Mouse (Mus musculus): ENCODE data around the gene Spx. TPM values are rescaled to one million over a fixed set of nuclear protein-coding genes. Genes with fewer than 3 reads are reported as not detected.

Spx gene
- polyA plus RNA-seq, 1 experiment: 9.5 TPM

- Histone ChIP-seq H3K4me3 (ENCODE audit: insufficient read depth, low read length) (no peak overlapping the region), H3K4me1 (ENCODE audit: control insufficient read depth, insufficient read depth, low read length) (no peaks in the 10 kb centered on the region), H3K27ac (ENCODE audit: insufficient read depth, low read length) (no peak overlapping the region)
- TF ChIP-seq POLR2A (IDR thresholded peaks at IDR 0.05; ENCODE audit: extremely low read depth, insufficient read depth, low read length) (no peak), CTCF (IDR thresholded peaks at IDR 0.05; ENCODE audit: extremely low read depth, insufficient read depth, low read length) (no peak)
These were observed 604 bp downstream of the Spx start for GRCm38 (mm10) chr6:142413845-142414244.

GRCm38 (mm10) chr6:142414597-142414996 lies 1.4 kb downstream of the Spx start:
- no peak overlapping the region for H3K27ac ChIP-seq (ENCODE audit: insufficient read depth, low read length)
- TF ChIP-seq POLR2A (IDR thresholded peaks at IDR 0.05; ENCODE audit: extremely low read depth, insufficient read depth, low read length): no peak
- TF ChIP-seq CTCF (IDR thresholded peaks at IDR 0.05; ENCODE audit: extremely low read depth, insufficient read depth, low read length): no peak
- no peaks in the 10 kb centered on the region for H3K4me1 ChIP-seq (ENCODE audit: control insufficient read depth, insufficient read depth, low read length)
- no peak overlapping the region for H3K4me3 ChIP-seq (ENCODE audit: insufficient read depth, low read length)

GRCm38 (mm10) chr6:142424976-142425375 lies 11.7 kb downstream of the Spx start:
- Histone ChIP-seq H3K4me1 (ENCODE audit: control insufficient read depth, insufficient read depth, low read length) (no peaks in the 10 kb centered on the region), H3K4me3 (ENCODE audit: insufficient read depth, low read length) (no peak overlapping the region), H3K27ac (ENCODE audit: insufficient read depth, low read length) (no peak overlapping the region)
- TF ChIP-seq POLR2A (IDR thresholded peaks at IDR 0.05; ENCODE audit: extremely low read depth, insufficient read depth, low read length) (no peak), CTCF (IDR thresholded peaks at IDR 0.05; ENCODE audit: extremely low read depth, insufficient read depth, low read length) (no peak)

- H3K27ac ChIP-seq (ENCODE audit: insufficient read depth, low read length): no peak overlapping the region
- TF ChIP-seq POLR2A (IDR thresholded peaks at IDR 0.05; ENCODE audit: extremely low read depth, insufficient read depth, low read length) (no peak), CTCF (IDR thresholded peaks at IDR 0.05; ENCODE audit: extremely low read depth, insufficient read depth, low read length) (no peak)
These were observed 15.8 kb downstream of the Spx start for GRCm38 (mm10) chr6:142429072-142429471.

GRCm38 (mm10) chr6:142451381-142451780 lies 38.1 kb downstream of the Spx start:
- no peak overlapping the region for H3K27ac ChIP-seq (ENCODE audit: insufficient read depth, low read length)
- H3K4me1 ChIP-seq (ENCODE audit: control insufficient read depth, insufficient read depth, low read length): no peaks in the 10 kb centered on the region
- no peak overlapping the region for H3K4me3 ChIP-seq (ENCODE audit: insufficient read depth, low read length)
- TF ChIP-seq POLR2A (IDR thresholded peaks at IDR 0.05; ENCODE audit: extremely low read depth, insufficient read depth, low read length): no peak
- no peak for TF ChIP-seq CTCF (IDR thresholded peaks at IDR 0.05; ENCODE audit: extremely low read depth, insufficient read depth, low read length)

More at GRCm38 (mm10) chr6:142429072-142429471, 15.8 kb downstream of the Spx start:
- H3K4me3 ChIP-seq (ENCODE audit: insufficient read depth, low read length): no peak overlapping the region
- H3K4me1 ChIP-seq (ENCODE audit: control insufficient read depth, insufficient read depth, low read length): no peaks in the 10 kb centered on the region

- H3K4me3 ChIP-seq (ENCODE audit: insufficient read depth, low read length): no peak overlapping the region
- no peak overlapping the region for H3K27ac ChIP-seq (ENCODE audit: insufficient read depth, low read length)
- H3K4me1 ChIP-seq (ENCODE audit: control insufficient read depth, insufficient read depth, low read length): no peaks in the 10 kb centered on the region
- TF ChIP-seq POLR2A (IDR thresholded peaks at IDR 0.05; ENCODE audit: extremely low read depth, insufficient read depth, low read length): no peak
- TF ChIP-seq CTCF (IDR thresholded peaks at IDR 0.05; ENCODE audit: extremely low read depth, insufficient read depth, low read length): no peak
These were observed 40.1 kb downstream of the Spx start for GRCm38 (mm10) chr6:142453311-142453710.

GRCm38 (mm10) chr6:142455314-142455996 lies 42.2 kb downstream of the Spx start:
- Histone ChIP-seq H3K4me1 (ENCODE audit: control insufficient read depth, insufficient read depth, low read length) (no peaks in the 10 kb centered on the region), H3K4me3 (ENCODE audit: insufficient read depth, low read length) (no peak overlapping the region), H3K27ac (ENCODE audit: insufficient read depth, low read length) (no peak overlapping the region)
- TF ChIP-seq POLR2A (IDR thresholded peaks at IDR 0.05; ENCODE audit: extremely low read depth, insufficient read depth, low read length): no peak
- TF ChIP-seq CTCF (IDR thresholded peaks at IDR 0.05; ENCODE audit: extremely low read depth, insufficient read depth, low read length): no peak

- TF ChIP-seq POLR2A (IDR thresholded peaks at IDR 0.05; ENCODE audit: extremely low read depth, insufficient read depth, low read length) (no peak), CTCF (IDR thresholded peaks at IDR 0.05; ENCODE audit: extremely low read depth, insufficient read depth, low read length) (no peak)
- H3K4me1 ChIP-seq (ENCODE audit: control insufficient read depth, insufficient read depth, low read length): no peaks in the 10 kb centered on the region
- no peak overlapping the region for H3K27ac ChIP-seq (ENCODE audit: insufficient read depth, low read length)
- no peak overlapping the region for H3K4me3 ChIP-seq (ENCODE audit: insufficient read depth, low read length)
These were observed 44.8 kb downstream of the Spx start for GRCm38 (mm10) chr6:142458010-142458409.

- no peak for TF ChIP-seq CTCF (IDR thresholded peaks at IDR 0.05; ENCODE audit: extremely low read depth, insufficient read depth, low read length)
- no peak for TF ChIP-seq POLR2A (IDR thresholded peaks at IDR 0.05; ENCODE audit: extremely low read depth, insufficient read depth, low read length)
- Histone ChIP-seq H3K4me3 (ENCODE audit: insufficient read depth, low read length) (no peak overlapping the region), H3K27ac (ENCODE audit: insufficient read depth, low read length) (no peak overlapping the region), H3K4me1 (ENCODE audit: control insufficient read depth, insufficient read depth, low read length) (no peaks in the 10 kb centered on the region)
These were observed 45.9 kb downstream of the Spx start for GRCm38 (mm10) chr6:142459017-142459678.

- Histone ChIP-seq H3K4me1 (ENCODE audit: control insufficient read depth, insufficient read depth, low read length) (no peaks in the 10 kb centered on the region), H3K27ac (ENCODE audit: insufficient read depth, low read length) (no peak overlapping the region), H3K4me3 (ENCODE audit: insufficient read depth, low read length) (no peak overlapping the region)
- no peak for TF ChIP-seq CTCF (IDR thresholded peaks at IDR 0.05; ENCODE audit: extremely low read depth, insufficient read depth, low read length)
- no peak for TF ChIP-seq POLR2A (IDR thresholded peaks at IDR 0.05; ENCODE audit: extremely low read depth, insufficient read depth, low read length)
These were observed 49.0 kb downstream of the Spx start for GRCm38 (mm10) chr6:142462194-142462593.

Other genes with a start within 250 kb of the Spx start
- gene Slco1a6, start 204.9 kb upstream of the Spx start, polyA plus RNA-seq (2012; rRNA removed): not detected in 2 replicates
- not detected in 2 replicates for gene Iapp, start 115.0 kb upstream of the Spx start, polyA plus RNA-seq (2012; rRNA removed)
- 0.04 and 0.21 TPM in 2 replicates for gene Slco1a5, start 90.5 kb upstream of the Spx start, polyA plus RNA-seq (2012; rRNA removed)
- 12.0 and 13.0 TPM in 2 replicates for gene Pyroxd1, start 67.8 kb upstream of the Spx start, polyA plus RNA-seq (2012; rRNA removed)
- 13.0 and 15.3 TPM in 2 replicates for gene Recql, start 26.4 kb upstream of the Spx start, polyA plus RNA-seq (2012; rRNA removed)
- gene Golt1b, start 26.2 kb upstream of the Spx start, polyA plus RNA-seq (2012; rRNA removed): 25.3 and 25.5 TPM in 2 replicates
- gene Gys2, start 59.7 kb downstream of the Spx start, polyA plus RNA-seq (2012; rRNA removed): 0.13 TPM in 1 of 2 replicates, not detected in the other
- 1,109 and 1,198 TPM in 2 replicates for gene Ldhb, start 94.5 kb downstream of the Spx start, polyA plus RNA-seq (2012; rRNA removed)
- gene Kcnj8, start 158.2 kb downstream of the Spx start, polyA plus RNA-seq (2012; rRNA removed): 5.1 and 5.6 TPM in 2 replicates

Data from cortical plate, adult 2 months (tissue).